Mouse (Mus musculus): Measurements from ENCODE around the gene Lrrc55.

Gene Lrrc55

DNA sequence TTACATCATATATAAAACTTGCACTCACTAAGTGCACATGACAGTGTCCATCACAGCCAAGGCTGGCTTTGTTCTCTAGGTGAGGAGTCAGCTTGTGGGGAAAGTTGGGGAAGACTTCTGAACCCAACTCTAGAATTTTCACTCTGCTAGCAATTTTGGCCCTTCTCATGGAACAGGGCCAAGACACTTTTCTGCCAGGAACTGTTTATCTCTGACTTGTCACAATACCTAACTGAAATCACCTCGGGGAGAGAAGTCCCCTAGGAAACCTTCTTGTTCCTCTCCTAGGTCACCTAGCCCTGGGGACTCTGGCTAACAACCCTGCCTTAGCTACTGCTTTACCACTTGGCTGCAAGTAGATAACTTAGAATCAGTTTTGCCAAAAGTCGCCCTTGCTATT is 64.8 kb downstream of the Lrrc55 start:
- no peak for DNase-seq (ENCODE audit: inconsistent ontology term)

DNA sequence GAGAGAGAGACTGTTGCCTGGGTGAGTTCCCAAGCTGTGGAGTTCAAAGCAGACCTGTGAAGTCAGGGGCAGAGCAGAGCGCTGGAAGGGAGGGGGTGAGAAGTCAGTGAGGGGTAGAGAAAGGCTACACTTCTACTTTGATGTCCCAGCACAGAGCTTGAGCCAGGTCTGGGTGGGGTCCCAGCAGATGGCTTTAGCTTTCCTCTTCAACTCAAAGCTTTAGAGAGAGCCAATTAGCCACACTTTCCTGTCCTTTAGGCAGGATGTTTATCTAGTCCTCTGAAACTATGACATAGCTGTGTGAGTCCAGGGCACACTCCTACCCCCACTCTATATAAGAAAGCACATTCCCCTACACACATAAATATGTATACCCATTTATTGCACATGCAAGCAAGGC is 65.3 kb downstream of the Lrrc55 start:
- DNase-seq (ENCODE audit: inconsistent ontology term): no peak

DNA sequence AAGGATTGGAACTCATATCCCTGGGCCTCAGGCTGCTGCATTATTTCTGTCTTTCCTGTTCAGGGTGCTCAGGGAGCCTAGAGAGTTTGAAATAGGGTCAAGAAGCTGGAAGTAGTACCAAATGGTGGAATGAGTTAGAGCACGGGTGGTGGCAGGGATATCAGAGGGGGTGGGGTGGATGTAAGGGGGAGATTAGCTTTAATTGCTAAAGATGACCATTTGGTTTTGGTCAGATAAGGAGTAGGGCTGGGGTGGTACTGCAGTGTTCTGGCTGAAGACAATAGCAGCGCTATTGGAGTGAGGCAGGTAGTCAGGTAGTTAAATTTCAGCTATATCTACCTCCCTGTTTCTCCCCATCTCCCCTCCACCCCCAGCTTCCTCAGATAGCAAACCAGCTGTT is 65.8 kb downstream of the Lrrc55 start:
- no peak for DNase-seq (ENCODE audit: inconsistent ontology term)

DNA sequence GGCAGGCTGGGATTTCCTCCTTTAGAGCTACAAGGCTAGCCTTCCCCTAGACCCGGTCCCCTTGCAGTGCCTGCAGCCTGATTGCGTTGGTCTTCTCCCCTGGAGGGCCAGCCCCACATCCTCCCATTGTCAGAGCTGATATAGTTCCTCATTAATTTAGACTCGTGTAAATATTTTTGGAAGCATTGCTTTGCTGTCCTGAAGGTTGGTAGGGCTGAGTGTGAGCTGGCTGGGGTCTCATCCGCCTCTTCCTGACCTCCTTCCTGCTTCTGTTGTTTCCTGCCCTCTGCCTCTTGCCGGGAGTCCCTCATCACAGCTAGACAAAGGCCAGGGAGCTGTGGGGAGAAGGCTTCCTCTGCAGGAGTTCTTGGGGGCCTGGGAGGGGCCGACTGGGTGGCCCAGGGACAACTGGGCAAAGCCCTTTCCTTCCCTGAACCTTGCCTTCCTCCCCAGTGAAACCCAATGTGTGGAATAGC is 67.5 kb downstream of the Lrrc55 start:
- DNase-seq (ENCODE audit: inconsistent ontology term): no peak

DNA sequence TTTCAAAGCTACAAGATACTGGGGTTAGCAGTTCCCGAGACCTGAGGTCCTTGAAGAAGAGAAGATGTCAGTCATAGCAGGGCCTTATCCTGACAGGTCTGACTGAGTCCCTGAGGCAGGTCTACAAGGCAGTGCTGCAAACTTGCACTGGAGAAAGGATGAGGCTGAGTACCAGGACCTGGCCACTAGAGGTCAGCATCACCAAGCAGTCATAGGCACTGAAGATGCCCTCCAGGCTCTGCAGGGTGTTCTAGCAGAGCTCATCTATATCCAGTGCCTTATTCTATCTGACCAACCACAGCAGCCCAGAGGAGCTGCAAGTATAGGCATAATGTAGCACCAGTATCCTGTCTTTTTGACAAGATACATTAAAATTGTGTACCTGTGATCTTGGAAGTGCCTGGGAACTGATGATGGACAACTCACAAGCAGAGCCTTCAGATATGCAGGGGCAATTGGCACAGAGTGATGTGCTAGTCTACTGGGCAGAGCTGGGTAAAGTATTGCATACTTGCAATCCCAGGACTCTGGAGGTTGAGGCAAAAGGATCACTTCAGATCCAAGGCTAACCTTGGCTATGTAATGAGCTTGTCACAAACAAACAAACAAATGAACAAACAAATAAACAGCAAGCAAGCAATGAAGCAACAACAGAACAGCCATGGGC is 73.0 kb downstream of the Lrrc55 start:
- DNase-seq (ENCODE audit: inconsistent ontology term): peak; percentile 21

DNA sequence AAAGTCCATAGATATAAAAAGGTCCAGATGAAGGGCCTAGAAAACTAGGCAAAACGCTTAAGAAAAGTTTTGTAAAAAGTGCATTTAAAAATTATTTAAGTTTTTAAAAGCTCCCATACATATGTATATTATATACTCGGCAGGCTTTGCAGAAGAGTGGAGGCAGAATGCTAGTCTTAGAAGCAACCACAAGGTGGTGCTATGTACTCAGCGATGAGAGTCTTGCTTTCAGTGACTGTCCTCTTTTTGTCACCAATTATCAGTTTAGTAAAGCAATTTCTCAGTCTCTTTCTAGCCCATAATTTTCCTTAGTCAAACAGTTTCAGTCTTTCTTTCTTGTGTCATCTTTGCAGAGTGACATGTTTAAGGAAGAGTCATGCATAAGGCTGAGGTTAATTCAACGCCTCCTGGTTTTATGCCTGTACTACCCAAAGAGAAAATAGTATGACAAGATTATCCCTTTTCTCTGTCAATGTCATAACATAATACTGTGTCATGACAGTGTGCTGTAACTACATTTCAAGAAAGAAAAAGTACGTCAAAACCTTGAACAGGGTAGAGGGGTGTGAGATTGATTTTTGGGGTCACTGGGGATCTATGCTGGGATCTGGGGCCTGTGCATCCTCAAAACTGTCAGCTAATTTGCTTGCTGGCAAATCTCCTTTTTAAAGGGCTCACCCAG is 73.7 kb downstream of the Lrrc55 start:
- peak; percentile 37 for DNase-seq (ENCODE audit: inconsistent ontology term)
